Mouse (Mus musculus) WW6 (cell line): ENCODE data around the gene Alyref.

Experiments used
- DNase-seq: peaks from one replicate; pipeline ENCODE4 v3.0.0-alpha.2; 2013; ENCODE audit warnings: low read depth, low spot score

Gene Alyref

GRCm38 (mm10) chr11:120626785-120627467 lies 28.8 kb upstream of the Alyref start:
- DNase-seq: no peak

- DNase-seq: no peak
Observed at GRCm38 (mm10) chr11:120625152-120625775, 27.1 kb upstream of the Alyref start, which contains the start of gene Sirt7. Gene Sirt7 (minus strand): TSS chr11:120625240.

- DNase-seq: peak; percentile 73
Observed at GRCm38 (mm10) chr11:120624680-120625111, 26.5 kb upstream of the Alyref start.

GRCm38 (mm10) chr11:120623961-120624679 lies 26.0 kb upstream of the Alyref start:
- peak; percentile 70 for DNase-seq

GRCm38 (mm10) chr11:120622805-120623204 lies 24.6 kb upstream of the Alyref start:
- DNase-seq: no peak

- no peak for DNase-seq
Observed at GRCm38 (mm10) chr11:120620195-120620594, 22.0 kb upstream of the Alyref start.

GRCm38 (mm10) chr11:120618619-120619535 lies 20.7 kb upstream of the Alyref start:
- DNase-seq: no peak

GRCm38 (mm10) chr11:120617519-120618112 lies 19.5 kb upstream of the Alyref start, which contains the start of gene Pcyt2:
Gene Pcyt2 (minus strand): TSS chr11:120617936.
- DNase-seq: peak; percentile 96

- no peak for DNase-seq
Observed at GRCm38 (mm10) chr11:120616617-120617294, 18.6 kb upstream of the Alyref start.

GRCm38 (mm10) chr11:120615606-120616203 lies 17.5 kb upstream of the Alyref start:
- no peak for DNase-seq

- DNase-seq: no peak
Observed at GRCm38 (mm10) chr11:120615167-120615566, 17.0 kb upstream of the Alyref start.

- DNase-seq: no peak
Observed at GRCm38 (mm10) chr11:120613976-120614375, 15.8 kb upstream of the Alyref start.

- no peak for DNase-seq
Observed at GRCm38 (mm10) chr11:120613481-120613972, 15.4 kb upstream of the Alyref start.

- no peak for DNase-seq
Observed at GRCm38 (mm10) chr11:120612763-120613162, 14.6 kb upstream of the Alyref start.

- DNase-seq: no peak
Observed at GRCm38 (mm10) chr11:120610477-120611046, 12.4 kb upstream of the Alyref start.

- DNase-seq: no peak
Observed at GRCm38 (mm10) chr11:120609250-120609649, 11.1 kb upstream of the Alyref start.

GRCm38 (mm10) chr11:120608241-120609034 lies 10.3 kb upstream of the Alyref start, which contains the start of gene Npb:
Gene Npb (plus strand): TSS chr11:120608477.
- DNase-seq: no peak

- DNase-seq: no peak
Observed at GRCm38 (mm10) chr11:120606764-120607163, 8.6 kb upstream of the Alyref start.
